Mouse (Mus musculus): ENCODE data around the gene Trim69.

GRCm38 (mm10) chr2:122171292-122171691, 10.8 kb downstream of the Trim69 start:
- TF ChIP-seq CTCF (IDR thresholded peaks at IDR 0.05; ENCODE audit: control insufficient read depth, insufficient read depth, insufficient replicate concordance, low read depth, low read length) = no peak
- TF ChIP-seq POLR2A (IDR thresholded peaks at IDR 0.05; ENCODE audit: control insufficient read depth, low read depth, low read length) = no peak

Data from testis, adult 2 months (tissue).